ENCODE assay signal across 22 mouse cellular contexts in genomic region chr8:79325510-79325909, GRCm38 (mm10). TPM values are rescaled to one million over a fixed set of nuclear protein-coding genes. Genes with fewer than 3 reads are reported as not detected.
DNase-seq lines count a peak whose midpoint lies in the region; ATAC-seq and TF ChIP-seq lines count a peak whose summit lies in the region.
"Had no signal": no experiment of that assay in that cellular context is flagged by ENCODE, and none has a peak within 500 bp of the region (broad histone marks: within the 10 kb centered on the region; RNA-seq: fewer than 3 reads in every experiment).

No protein-coding gene starts in this region.

- intact Hi-C loops in gastrocnemius, postnatal 36 days (cut with DNase I) = no loop called here

- no peaks in the 10 kb centered on the region for H3K9me3 ChIP-seq in kidney, embryonic 15.5 days (replicated peaks)
- no peaks in the 10 kb centered on the region for H3K9me3 ChIP-seq in embryonic facial prominence, embryonic 15.5 days (replicated peaks)
- H3K9me3 ChIP-seq: forebrain, embryonic 13.5 days; heart, embryonic 13.5 days; hindbrain, embryonic 12.5 days; liver, embryonic 13.5 days; neural tube, embryonic 13.5 days had no signal

- no peak overlapping the region for H3K4me3 ChIP-seq in kidney, embryonic 15.5 days (replicated peaks)
- H3K4me3 ChIP-seq in brown adipose tissue, adult 24 weeks (ENCODE audit: insufficient read depth, low read depth, low read length) = no peak overlapping the region
- peak overlapping the region; percentile 13; the same call in 1 of the 2 replicates for H3K4me3 ChIP-seq in embryonic facial prominence, embryonic 15.5 days (replicated peaks)
- H3K4me3 ChIP-seq in layer of hippocampus, adult 2 months = no peak overlapping the region
- H3K4me3 ChIP-seq: forebrain, embryonic 13.5 days; heart, embryonic 13.5 days; hindbrain, embryonic 12.5 days; left cerebral cortex, adult 2 months; liver, embryonic 13.5 days; neural tube, embryonic 13.5 days had no signal

- no peaks in the 10 kb centered on the region for H3K27me3 ChIP-seq in kidney, embryonic 15.5 days
- no peaks in the 10 kb centered on the region for H3K27me3 ChIP-seq in embryonic facial prominence, embryonic 15.5 days
- H3K27me3 ChIP-seq: forebrain, embryonic 13.5 days; heart, embryonic 13.5 days; hindbrain, embryonic 12.5 days; liver, embryonic 13.5 days; neural tube, embryonic 13.5 days had no signal

- ATAC-seq in kidney, embryonic 15.5 days (replicated peaks; ENCODE audit: low FRiP score) = no peak
- ATAC-seq in embryonic facial prominence, embryonic 15.5 days (ENCODE audit: insufficient number of reproducible peaks, low FRiP score, low TSS enrichment, low read depth) = no peak
- ATAC-seq: forebrain, embryonic 13.5 days; inflammation-experienced regulatory T-cells, adult 6 months had no signal

- DNase-seq in gastrocnemius, postnatal 25 days = peak; percentile 30
- DNase-seq in gastrocnemius, postnatal 36 days = no peak
- peak; percentile 50 for DNase-seq in kidney, adult 9 months
- DNase-seq in neural tube, embryonic 10.5 days (ENCODE audit: extremely low spot score, low spot score) = no peak
- DNase-seq in layer of hippocampus, adult 2 months (ENCODE audit: low spot score in 2 of 2) = no peak
- DNase-seq: adrenal gland, postnatal 10 days; B cell, adult 2 months; cerebellum, adult 18-20 months; cerebellum, postnatal 36 days; liver, embryonic 13.5 days; lung, postnatal 36 days; right cerebral cortex, postnatal 25 days; thymus, postnatal 36 days had no signal

- peaks cover 4% of the 10 kb centered on the region; the same call in 1 of the 2 replicates for H3K4me1 ChIP-seq in kidney, embryonic 15.5 days
- H3K4me1 ChIP-seq in brown adipose tissue, adult 24 weeks (ENCODE audit: control insufficient read depth, insufficient read depth, insufficient read length, low read length) = peaks cover 19% of the 10 kb centered on the region
- H3K4me1 ChIP-seq in embryonic facial prominence, embryonic 15.5 days = peaks cover 16% of the 10 kb centered on the region; the same call in 1 of the 2 replicates
- H3K4me1 ChIP-seq: liver, embryonic 13.5 days had no signal

- no peak overlapping the region for H3K4me2 ChIP-seq in kidney, embryonic 15.5 days
- no peak overlapping the region for H3K4me2 ChIP-seq in embryonic facial prominence, embryonic 15.5 days (replicated peaks)
- H3K4me2 ChIP-seq: forebrain, embryonic 13.5 days; heart, embryonic 13.5 days; hindbrain, embryonic 12.5 days; liver, embryonic 13.5 days; neural tube, embryonic 13.5 days had no signal

- no peak overlapping the region for H3K9ac ChIP-seq in kidney, embryonic 15.5 days
- no peak overlapping the region for H3K9ac ChIP-seq in embryonic facial prominence, embryonic 15.5 days
- H3K9ac ChIP-seq: forebrain, embryonic 13.5 days; heart, embryonic 13.5 days; hindbrain, embryonic 12.5 days; liver, embryonic 13.5 days; neural tube, embryonic 13.5 days had no signal

- no peak overlapping the region for H3K27ac ChIP-seq in kidney, embryonic 15.5 days
- peak overlapping the region; percentile 77 for H3K27ac ChIP-seq in brown adipose tissue, adult 24 weeks (replicated peaks; ENCODE audit: low read depth, low read length)
- H3K27ac ChIP-seq in embryonic facial prominence, embryonic 15.5 days (replicated peaks) = peak overlapping the region; percentile 56; the same call in 1 of the 2 replicates
- H3K27ac ChIP-seq in layer of hippocampus, adult 2 months = no peak overlapping the region
- H3K27ac ChIP-seq: forebrain, embryonic 13.5 days; heart, embryonic 13.5 days; hindbrain, embryonic 12.5 days; left cerebral cortex, adult 2 months; liver, embryonic 13.5 days; neural tube, embryonic 13.5 days had no signal

- H3K36me3 ChIP-seq in kidney, embryonic 15.5 days = no peaks in the 10 kb centered on the region
- no peaks in the 10 kb centered on the region for H3K36me3 ChIP-seq in embryonic facial prominence, embryonic 15.5 days
- H3K36me3 ChIP-seq: heart, embryonic 13.5 days; hindbrain, embryonic 12.5 days; liver, embryonic 13.5 days; neural tube, embryonic 13.5 days had no signal

- 67% methylated on average over 6 of the region's 6 CpGs for WGBS in kidney, embryonic 15.5 days
- 72% methylated on average over 6 of the region's 6 CpGs for WGBS in embryonic facial prominence, embryonic 15.5 days

- no peak for TF ChIP-seq CTCF in layer of hippocampus, adult 2 months (conservative IDR thresholded peaks at IDR 0.05)

RNA-seq across cellular contexts. Expression of gene Mmaa, which starts 30.8 kb away (rescaled TPM):
- 10 to 100 TPM; 17.8 to 21.3 TPM for total RNA-seq in gastrocnemius, postnatal 25 days (2021)
- 10 to 100 TPM; 17.7 to 18.9 TPM for total RNA-seq in gastrocnemius, postnatal 36 days (2021)
- polyA plus RNA-seq in kidney, embryonic 15.5 days (2015; fragmentation: Nextera tagmentation; extraction: Ambion mirVana) = 13.0 and 13.2 TPM in 2 replicates
- 71.0 and 71.4 TPM in 2 replicates for polyA plus RNA-seq in brown adipose tissue, adult 24 weeks (2012; ENCODE audit: insufficient read depth, insufficient read length, missing spikeins)
- 16.3 and 16.5 TPM in 2 replicates for polyA plus RNA-seq in embryonic facial prominence, embryonic 15.5 days (2015; fragmentation: Nextera tagmentation; extraction: Ambion mirVana)
- total RNA-seq in layer of hippocampus, adult 2 months (2021) = 10 to 100 TPM; 26.0 to 28.5 TPM

Comparison
In these comparisons a context has a peak if more than half of its experiments do, and no peak if none do; other contexts are left out.
1. DNase-seq: peak in gastrocnemius, postnatal 25 days (single experiment) and kidney, adult 9 months (single experiment); none in gastrocnemius, postnatal 36 days (0 of 2), neural tube, embryonic 10.5 days (single experiment) and layer of hippocampus, adult 2 months (0 of 2).
2. H3K27ac ChIP-seq: peak in brown adipose tissue, adult 24 weeks (single experiment) and embryonic facial prominence, embryonic 15.5 days (single experiment); none in kidney, embryonic 15.5 days (single experiment) and layer of hippocampus, adult 2 months (single experiment).